In genomic region chr16:70244205-70244756, GRCm38 (mm10) we compare ENCODE assay signal across 11 mouse cellular contexts.
"Had no signal": no experiment of that assay in that cellular context is flagged by ENCODE, and none has a peak within 500 bp of the region (broad histone marks: within the 10 kb centered on the region; RNA-seq: fewer than 3 reads in every experiment).

No protein-coding gene starts in this region.

- H3K4me2 ChIP-seq: limb, embryonic 13.5 days; midbrain, embryonic 12.5 days had no signal

- H3K27ac ChIP-seq: kidney, postnatal 0 days; limb, embryonic 13.5 days; liver, embryonic 14.5 days; midbrain, embryonic 12.5 days had no signal

- H3K9me3 ChIP-seq: limb, embryonic 13.5 days; midbrain, embryonic 12.5 days had no signal

- H3K4me3 ChIP-seq: limb, embryonic 13.5 days; midbrain, embryonic 12.5 days had no signal

- H3K36me3 ChIP-seq: limb, embryonic 13.5 days; midbrain, embryonic 12.5 days had no signal

- H3K9ac ChIP-seq: limb, embryonic 13.5 days; liver, embryonic 14.5 days; midbrain, embryonic 12.5 days had no signal

- ATAC-seq: midbrain, embryonic 16.5 days had no signal

- H3K27me3 ChIP-seq: limb, embryonic 13.5 days; midbrain, embryonic 12.5 days had no signal

- DNase-seq: kidney, postnatal 36 days; layer of hippocampus, adult 9-11 months; layer of hippocampus, postnatal 36 days; lung, adult 18-20 months; right cerebral cortex, postnatal 14 days; thymus, postnatal 36 days had no signal
